Mouse (Mus musculus) kidney, postnatal 36 days (tissue): ENCODE data around the gene Spo11.

Experiments used
- DNase-seq, 2 experiments: peaks; one replicate each; pipeline ENCODE4 v3.0.0; 2021 to 2022; ENCODE audit warnings: mixed read lengths in 2 of 2

Gene Spo11

DNA sequence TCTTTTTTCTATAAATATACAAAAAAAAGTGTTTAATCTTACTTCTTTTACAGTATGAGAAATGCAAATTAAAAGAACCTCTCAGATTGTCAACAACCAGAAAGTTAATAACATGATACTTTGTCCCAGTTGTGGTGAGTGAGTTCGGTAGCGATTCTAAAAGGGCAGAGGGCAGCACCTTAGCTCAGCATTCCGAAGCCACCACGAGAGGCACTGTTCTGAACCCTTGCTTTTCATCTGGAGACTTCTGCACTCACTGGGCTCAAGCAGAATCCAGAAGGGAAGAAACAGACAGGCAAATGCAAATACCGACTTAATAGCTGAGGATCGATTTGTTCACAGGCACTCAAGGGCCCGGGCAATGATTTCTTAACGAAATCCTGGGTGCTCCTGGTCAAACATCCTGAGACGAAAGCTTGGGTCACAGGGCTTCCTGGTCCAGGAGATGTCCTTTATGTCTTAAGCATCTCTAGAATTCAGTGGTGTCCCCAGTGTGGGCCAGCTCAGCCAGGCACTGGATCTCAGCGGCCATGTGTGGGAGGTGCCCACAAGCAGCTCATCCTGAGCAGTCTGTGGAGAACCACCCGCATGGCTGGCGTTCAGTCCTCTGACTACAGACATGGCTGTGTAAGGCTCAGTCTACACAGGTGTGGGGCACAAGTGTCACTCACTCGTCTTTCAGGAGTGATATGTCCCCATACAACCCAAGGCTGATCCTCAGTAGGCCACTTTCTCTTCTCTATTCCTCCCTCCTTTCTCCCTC lies 18.3 kb upstream of the Spo11 start:
- peak; percentile 64 to 66 for DNase-seq

DNA sequence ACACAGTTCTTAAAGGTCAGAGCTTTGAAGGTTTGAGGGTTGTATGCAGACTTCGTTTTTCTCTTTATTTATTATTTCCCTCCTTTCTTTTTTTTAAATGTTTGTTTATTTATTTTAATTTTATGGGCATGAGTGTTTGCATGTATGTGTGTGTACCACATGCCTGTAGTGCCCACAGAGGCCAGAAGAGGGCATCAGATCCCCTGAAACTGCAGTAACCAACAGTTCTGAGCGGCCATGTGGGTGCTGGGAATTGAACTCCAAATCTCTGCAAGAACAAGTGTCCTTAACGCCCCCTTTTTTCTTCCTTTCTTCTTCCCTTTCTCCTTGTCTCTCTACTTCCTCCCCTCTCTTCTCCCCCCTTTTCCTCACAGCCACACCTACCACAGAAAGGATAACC lies 17.1 kb upstream of the Spo11 start:
- no peak for DNase-seq

DNA sequence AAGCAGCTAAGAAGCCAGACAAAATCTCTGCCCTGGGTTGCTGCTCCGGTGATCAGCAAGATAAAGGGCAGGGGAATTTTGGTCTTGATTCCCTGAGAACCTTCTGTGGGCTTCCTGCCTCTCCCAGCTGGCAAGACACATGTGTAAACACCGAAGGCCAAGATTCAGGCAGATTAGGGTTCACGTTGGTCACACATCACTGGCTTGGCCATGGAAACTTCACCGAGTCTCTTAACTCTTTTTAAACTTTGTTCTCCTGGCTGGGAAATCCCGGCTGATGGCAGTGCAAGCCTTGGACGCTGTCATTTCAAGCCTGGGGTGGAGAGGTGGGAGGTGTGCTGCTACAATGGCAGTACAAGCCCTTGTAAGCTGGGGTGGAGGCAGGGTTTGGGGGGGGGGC lies 16.3 kb upstream of the Spo11 start:
- peak; percentile 76 to 85 for DNase-seq

DNA sequence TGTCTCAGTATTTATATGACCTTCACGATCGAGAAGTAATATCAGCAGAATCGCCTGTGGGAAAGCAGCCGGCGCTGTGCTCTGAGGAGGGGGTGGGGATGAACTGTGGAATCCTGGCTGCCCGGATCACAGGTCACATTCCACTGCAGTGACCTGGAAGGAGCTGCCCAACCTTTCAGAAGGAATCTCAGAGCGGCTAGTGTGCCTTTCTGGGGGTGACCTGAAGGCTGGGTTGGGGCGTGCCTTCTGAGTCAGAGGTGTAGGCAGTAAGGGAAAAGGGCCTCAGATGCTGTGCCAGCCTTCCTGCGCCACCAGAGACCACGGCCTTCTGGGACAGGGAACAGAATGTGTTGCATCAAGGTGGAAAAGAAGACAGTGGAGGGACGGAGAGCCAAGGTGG lies 12.3 kb upstream of the Spo11 start:
- DNase-seq = peak; percentile 76 to 82

DNA sequence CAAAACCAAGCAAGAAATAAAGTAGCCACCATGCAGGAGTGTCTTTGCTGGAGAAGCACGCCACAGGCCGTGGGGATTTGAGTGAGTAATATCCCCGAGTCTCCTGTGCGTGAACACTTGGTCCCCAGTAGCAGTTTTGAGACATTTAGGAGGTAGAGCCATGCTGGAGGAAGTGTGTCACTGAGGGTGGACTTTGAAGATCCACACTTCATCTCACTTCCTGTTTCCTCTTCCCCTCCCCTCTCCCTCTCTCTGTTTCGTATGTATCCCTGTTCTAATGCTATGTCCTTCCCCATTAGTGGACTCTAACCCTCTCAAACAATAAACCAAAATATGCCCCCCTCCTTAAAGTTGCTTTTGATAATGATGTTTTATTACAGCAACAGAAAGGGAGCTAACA lies 11.0 kb upstream of the Spo11 start:
- no peak for DNase-seq

DNA sequence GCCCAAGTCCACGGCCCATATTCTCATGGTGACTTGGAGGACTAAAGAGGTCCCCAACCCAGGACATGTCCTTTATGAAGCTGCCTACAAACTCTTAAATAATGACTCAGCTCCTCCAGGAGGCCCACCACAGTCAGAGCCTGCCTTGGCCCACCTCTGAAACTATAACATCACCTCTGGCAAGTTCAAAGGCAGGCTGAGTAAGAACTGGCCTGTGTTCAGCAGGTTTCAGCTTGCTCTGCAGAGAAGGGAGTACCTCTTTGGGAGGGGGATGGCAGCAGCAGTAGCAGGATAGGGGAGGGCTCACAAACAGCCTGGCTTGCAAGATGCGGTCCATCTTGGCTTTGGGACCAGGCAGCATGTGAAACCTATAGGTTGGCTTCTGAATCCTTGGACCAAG lies 5.6 kb upstream of the Spo11 start:
- DNase-seq = no peak

DNA sequence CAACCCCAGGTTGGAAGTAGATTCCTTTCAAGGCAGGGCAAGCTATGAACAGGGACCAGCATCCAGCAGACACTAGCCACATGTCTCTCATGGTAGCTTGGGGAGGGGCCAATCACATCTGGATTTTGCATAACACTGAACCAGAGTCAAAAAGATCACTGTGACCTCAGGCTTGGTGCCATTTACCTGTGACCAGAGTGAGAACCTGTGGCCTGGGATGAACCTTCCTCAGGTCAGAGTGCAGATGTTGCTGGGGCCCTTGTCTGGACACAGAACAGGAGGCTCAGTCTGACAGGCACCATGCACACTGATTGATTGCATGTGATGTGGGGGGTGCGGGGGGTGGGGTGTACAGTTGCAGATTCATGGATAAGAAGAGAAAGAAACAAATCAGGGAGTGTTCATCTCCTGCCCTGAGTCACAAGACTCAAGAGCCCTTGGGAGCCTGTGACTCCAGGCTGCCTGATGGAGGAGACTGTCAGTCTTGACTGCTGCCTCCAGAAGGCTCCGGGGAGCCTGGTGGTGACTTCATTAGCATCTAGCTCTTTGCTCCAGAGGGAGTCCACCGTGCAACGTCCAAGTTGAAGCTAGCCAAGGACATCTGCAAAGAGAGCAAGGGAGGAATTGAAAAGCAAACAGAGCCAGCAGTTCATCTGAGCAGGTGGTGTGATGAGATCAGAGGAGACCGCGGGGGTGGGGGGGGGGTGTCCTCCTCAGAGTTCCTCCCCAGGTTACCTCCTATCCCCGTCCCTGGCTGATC lies 3.5 kb upstream of the Spo11 start:
- peak; percentile 25 to 35 for DNase-seq

DNA sequence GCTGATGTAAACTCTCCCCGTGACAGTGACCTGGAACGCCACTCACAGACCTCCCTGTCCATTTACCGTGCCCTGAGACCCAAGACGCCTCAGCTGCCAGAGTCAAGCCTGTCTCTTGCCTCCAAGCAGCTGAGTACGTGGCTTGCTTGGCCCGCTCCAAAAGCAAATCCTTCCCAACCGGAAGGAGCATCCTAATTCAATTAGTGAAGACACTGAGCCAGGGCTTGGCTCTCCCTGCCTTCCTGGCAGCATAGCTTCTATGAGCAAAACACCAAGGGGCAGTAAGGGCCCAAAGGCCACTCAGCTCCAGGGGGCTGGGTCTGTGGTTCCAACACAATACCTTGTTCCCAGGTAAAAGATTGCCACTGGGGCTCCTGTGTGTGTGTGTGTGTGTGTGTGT lies 2.8 kb upstream of the Spo11 start:
- DNase-seq = no peak

DNA sequence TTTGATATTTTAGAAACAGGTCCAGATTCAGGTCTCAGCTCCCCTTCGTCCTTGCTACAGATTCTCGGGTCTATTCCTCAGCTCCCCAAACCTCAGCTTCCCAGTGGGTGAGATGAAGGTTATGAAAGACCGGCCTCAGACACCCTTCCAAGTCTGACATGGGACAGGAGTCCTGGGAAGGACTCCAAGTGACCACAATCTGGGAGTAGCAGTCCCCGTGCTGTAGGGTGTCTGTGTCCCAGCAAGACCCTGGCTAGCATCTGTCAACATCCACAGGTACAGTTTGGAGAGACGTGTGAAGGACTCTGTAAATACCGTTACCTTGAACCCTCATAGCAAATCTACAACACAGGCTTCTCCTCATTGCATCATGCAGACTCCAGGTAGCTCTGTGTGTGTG lies 2.3 kb upstream of the Spo11 start:
- no peak for DNase-seq

DNA sequence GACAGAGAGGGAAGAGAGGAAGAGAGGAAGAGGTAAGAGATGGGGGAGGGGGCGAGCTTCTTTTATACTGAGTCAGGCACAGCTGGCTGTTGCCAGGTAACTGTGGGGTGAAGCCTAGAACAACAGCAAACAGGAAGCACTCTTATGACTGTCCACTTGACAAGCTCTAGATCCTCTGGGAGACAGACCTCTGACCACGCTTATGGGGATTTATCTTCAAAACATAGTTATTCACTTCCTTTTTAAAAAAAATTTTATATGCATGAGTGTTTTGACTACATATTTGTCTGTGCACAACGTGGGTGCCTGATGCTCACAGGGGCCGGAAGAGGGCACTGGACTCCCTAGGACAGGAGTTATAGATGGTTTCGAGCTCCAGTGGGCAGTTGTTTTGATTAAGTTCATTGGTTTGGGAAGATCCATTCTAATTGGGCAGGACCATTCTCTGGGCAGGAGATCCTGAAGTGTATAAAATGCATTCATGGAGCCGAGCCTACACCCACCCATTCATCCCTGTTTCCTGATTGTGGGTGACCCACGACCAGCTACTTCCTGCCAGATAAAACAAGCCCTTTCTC lies 750 bp upstream of the Spo11 start:
- DNase-seq = no peak

DNA sequence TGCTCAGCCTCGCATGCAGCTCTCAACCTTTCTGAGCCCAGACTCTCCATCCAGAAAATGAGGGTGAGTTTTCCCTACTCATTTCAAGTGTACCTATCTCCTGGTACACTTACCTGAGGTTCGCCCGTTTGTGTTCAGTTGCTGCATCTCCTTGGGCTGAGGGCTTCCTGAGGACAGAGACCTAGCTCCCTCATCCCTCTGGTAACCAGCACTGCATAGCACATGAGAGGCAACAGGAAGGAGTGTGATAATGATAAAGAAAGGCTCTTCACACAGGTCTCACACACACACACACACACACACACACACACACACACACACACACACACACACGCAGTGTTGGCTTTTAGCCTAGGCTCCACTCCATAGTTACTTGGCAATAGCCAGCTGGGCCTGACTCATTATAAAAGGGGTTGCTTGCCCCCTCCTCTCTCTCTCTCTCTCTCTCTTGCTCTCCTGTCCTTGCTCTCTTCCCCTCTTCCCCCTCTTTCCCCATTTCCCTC lies 682 bp downstream of the Spo11 start:
- DNase-seq = no peak

DNA sequence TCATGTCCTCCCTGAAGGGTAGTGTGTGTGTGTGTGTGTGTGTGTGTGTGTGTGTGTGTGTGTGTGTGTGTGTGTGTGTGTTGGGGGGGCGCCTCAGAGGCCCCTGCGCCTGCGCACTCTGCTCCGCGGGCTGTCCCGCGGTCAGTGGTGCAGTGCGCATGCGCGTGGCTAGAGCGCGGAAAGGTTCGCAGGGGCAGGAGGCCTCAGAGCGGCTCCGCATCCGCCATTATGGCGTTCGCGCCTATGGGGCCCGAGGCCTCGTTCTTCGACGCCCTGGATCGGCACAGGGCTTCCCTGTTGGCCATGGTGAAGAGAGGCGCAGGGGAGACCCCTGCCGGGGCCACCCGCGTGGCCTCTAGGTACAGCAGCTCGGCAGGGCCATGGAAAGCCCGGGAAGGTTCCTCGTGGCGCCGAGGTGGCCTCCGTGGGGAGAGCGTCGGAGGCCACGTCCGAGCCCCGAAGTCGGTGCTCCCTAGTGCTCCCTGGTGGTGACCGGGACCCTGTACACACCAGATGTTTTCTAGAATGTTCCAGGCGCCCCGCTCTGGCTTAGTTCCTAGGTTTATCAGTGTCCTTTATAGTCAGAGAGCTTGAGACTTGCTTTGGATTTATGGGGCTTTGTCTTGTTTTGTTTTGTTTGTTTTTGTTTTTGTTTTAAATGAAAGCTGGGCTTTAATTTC lies 2.3 kb downstream of the Spo11 start:
- no peak for DNase-seq

DNA sequence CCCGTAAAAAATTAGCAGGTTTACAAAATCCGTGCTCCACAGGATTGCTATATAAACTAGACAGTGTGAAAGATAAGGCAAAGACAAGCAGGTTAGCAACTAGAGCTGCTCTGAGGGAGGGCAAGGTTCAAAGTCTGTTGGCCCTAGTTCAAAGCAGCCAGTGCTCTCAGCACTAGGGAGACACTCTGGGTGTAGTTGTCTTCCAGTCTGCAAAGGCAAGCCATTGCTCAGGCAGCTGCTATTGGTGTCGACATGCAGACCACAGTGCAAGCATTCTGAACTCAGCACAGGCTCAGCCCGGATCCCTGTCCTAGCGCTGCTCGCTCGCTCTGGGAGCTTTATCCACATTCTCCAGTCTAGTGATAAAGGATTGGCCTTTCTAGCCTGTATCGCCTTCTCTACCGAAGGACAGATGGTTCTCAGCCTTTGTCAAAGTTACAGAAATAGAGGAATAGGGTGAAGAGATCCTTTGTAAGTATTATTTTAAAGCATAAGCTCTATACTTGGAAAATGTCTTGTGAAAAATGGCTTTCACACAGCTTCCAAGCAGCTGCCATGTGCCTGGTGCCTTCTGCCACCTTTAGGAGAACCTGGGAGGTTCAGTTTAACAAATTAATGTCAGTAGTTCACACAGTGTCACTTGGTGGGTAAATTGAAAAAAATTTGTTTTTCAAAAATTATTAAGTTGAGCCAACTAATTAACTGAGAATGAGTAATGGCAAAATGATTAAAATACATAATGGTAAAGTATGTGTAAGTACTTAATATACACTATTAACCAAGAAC lies 5.5 kb downstream of the Spo11 start:
- peak; percentile 86 to 89 for DNase-seq

DNA sequence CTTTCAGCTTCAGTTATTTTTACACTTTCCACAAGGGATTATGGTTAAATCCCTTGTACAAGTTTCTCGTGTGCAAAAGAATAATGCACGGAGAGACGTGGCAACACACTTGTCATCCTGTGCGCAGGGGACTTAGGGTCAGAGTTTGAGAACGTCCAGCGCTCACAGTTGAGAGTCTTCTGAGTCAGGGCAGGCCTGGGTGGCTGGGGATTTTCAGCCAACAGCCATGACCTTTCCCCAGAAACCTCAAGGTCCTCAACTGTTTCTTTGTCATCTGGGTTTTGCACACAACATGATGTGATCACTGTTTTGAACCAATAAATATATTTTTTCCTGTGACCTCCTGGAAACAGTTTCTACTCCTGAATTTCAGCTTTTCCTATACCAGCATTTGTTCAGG lies 12.7 kb downstream of the Spo11 start:
- DNase-seq = no peak

DNA sequence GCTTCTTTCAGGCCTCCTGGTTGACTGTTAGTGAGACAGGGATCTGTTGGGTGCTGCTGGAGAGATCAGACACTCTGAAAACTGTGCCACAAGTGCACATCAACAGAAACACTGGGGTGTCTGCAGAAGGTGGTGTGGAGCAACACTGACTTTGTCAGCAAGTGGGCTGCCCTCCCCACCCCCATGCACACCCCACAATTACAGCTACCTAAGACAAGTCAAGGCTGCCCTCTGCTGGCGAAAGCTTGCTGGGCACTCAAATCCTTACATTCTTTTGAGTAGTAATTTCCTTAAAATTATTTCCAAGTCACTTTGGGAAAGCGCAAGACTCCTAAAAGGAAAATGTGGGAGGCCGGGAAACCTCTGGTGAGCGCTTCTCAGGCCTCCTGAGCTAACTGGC lies 18.7 kb downstream of the Spo11 start:
- DNase-seq = peak; percentile 73 to 91

DNA sequence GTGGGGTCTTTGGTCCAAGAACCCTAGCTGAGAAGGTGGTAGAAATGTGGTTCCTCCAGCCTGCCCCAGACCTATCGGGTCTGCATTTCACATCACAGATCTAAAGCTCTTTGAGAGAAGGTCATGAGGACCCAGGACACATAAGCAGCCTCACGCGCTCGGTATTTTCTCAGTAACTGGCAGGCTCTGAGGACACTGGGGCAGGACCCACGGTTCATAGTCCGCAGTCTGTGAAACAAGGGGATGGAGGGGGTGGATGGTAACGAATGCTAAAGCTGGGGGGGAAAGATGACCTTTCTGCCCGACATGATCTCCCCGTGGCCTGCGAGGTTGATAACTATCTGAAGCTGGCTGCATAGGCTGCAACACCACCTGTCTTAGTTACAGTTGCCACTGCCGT lies 20.2 kb downstream of the Spo11 start:
- peak; percentile 62 to 65 for DNase-seq

DNA sequence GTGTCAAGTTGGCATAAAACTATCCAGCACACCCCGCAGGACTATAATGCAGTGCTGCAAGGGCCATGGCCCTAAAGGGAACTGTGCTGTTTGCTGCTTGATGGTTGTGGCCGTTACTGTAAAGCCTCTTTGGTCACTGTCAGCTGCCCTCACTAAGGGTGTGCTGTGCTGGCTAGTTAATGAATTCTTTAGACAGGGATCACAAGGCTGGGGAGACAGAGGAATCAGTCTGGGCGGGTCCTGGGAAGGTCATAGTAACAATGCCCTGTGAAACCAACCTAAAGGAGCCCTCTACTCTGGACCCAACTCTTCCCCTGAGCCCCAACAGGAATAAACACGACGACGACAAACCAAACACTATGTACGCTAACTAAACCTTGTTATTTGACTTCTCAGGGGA lies 21.0 kb downstream of the Spo11 start:
- peak; percentile 53 to 68 for DNase-seq

DNA sequence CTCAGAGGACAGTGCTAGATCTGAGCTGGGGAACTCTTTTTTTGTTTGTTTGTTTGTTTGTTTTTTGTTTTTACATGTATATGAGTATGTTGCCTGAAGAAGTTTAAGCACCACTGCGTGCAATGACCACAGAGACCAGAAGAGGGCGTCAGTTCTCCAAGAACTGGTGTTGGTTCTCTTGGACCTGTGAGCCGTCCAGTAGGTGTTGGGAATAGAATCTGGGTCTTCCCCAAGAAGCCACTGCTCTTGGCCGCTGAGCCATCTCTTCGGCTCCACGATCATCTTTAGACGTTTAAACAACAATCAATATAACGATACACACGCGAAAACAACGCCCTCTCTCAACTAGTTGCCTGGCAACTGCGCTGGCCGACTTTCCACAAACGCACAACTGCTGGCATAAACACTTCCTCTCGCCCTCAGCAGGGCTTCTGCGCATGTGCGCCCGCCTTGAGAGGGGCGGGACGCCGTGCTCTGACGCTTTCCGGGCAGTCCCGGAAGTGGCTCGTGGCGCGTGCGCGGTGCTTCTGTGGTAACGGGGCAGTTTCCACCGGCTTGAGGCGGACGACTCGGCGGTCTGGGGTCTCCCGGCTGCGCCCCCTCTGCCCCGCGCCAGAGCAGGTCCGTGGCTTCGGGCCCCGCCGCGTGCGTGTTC lies 22.3 kb downstream of the Spo11 start, which contains the start of gene Rae1:
Gene Rae1, plus strand, starts transcription at position 488 of the 655 bp plus-strand sequence.
- DNase-seq = peak; percentile 98 to 99

DNA sequence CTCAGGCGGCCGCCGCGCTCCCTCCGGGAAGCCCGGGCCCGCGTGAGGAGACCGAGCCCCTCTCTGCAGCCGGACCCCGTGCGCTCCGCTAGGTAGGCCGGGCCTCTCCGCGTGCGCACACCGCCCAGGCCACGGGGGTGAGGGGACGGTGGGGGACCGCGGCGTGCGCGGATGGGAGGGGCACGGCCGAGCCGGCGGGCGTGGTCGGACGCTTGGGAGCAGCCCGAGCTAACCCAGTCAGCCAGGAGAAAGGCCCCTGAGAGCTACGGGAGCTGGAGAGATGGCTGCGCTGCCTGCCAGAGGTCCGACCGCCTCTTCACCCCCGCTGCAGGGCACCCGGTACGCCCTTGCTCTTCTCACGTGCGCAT lies 22.8 kb downstream of the Spo11 start:
- peak; percentile 66 to 79 for DNase-seq

DNA sequence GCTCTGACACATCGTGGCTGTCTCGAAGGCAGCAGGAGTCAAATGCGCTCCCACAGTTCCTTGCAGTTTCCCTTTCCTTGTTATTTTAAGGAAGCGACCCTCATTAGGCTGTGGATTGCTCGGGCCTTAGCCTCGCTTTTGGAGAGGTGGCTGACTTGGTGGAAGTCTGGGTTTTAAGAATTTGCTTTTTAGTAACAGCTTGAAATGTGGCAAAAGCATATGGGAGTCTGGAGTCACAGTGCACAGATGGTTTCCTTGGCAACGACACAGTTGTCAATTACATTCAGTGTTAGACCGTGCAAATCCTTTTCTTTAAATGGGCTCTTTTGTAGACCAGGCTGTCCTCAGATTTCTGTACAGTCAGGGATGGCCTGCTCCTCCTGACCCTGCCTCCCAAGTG lies 23.4 kb downstream of the Spo11 start:
- DNase-seq = no peak

DNA sequence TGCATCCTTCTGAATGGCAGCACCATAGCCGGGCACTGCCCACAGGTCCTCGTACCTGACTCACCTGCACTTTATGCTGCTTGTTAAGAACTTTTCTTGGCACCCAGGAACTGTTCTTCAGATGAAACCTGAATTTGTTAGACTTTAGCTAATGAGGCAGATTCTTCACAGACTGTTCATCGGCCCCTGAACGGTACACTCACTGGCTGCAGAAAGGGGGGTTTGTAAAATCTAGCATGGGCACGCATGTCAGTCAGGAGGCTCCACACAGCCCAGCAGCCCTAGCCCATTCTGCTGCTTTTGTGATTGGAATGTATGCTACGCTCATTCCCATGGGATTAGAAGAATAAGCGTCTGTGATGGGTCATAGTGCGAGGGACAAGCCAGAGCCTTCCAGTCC lies 26.2 kb downstream of the Spo11 start:
- no peak for DNase-seq

DNA sequence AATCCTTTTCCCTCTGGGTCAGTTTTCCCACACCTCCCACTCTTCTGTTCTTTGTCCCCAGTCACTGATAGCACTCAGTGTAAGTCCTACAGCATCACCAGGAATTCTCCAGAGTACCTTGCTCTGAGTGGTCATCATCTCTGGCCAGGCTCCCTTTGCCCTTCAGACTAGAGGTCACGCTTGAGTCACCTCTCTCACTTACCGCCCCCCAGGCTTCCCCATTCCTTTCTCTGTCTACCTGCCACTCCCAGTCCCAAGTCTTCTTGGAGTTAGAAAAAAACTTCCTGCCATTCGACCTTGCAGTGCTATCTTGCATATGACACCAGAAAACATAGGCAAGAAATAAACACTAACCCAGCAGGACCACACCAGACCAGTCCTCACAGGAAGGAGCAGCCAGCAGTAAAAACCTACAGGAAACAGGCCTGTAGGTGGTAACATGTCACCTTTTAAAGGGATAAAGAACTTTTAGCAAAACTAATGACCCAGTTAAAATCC lies 32.8 kb downstream of the Spo11 start:
- no peak for DNase-seq
